Mouse (Mus musculus): ENCODE results near the gene Ttc39b.

GRCm38 (mm10) chr4:83318758-83319157, 5.3 kb downstream of the Ttc39b start:
- no peak for TF ChIP-seq CTCF (IDR thresholded peaks at IDR 0.05; ENCODE audit: low read depth, low read length)
- TF ChIP-seq GATA1 (IDR thresholded peaks at IDR 0.05; ENCODE audit: borderline replicate concordance, low read length), result no peak
- TF ChIP-seq TAL1 (conservative IDR thresholded peaks at IDR 0.05; ENCODE audit: low read depth, low read length), result no peak

Measured in G1E (cell line).